Mouse (Mus musculus) liver, adult (tissue): Measurements from ENCODE around the gene Hoxb9.

Source experiments
- GATA4 ChIP-seq: IDR thresholded peaks from 2 replicates; pipeline ENCODE4 v1.6.1; 2014; ENCODE audit warnings: mild to moderate bottlenecking, low read length; ENCODE audit not compliant: insufficient replicate concordance

Hoxb9 gene

DNA sequence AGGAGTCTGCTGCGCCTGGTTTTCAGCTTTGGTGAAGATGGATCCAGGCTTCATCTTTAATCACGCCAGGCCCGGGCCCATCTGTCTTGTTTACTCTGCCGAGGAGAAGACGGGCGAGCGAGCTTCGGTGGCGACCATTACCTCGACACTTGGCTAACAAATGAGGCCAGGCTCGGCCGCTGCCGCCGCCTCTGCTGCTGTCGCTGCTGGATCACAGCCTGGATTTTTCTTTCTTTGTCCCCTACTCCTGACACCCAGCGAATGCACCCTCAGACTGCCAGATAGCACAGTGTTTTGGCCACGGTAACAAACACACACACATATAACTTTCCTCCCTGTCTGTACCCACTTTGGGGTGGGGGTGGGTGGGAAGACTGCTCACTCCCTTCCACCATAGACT, 49.4 kb downstream of the Hoxb9 start:
- no peak for TF ChIP-seq GATA4

DNA sequence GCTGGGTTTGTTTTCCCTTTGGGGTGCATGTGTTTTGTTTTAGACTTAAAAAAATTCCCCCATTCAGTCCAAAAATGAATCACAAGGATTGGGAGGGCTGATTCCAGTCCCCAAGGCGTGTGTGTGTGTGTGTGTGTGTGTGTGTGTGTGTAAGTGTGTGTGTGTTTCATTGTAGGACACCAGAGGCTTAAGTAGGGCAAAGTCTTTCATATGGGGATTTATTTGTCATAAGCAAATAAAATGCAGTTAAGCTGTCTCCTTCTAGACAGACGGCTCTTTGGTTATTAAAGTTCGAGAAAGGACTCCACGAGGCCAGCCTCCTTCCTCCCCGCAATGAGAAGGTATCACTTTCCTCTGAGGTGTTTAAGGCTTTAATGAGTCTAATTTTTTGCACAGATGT, 50.6 kb downstream of the Hoxb9 start:
- TF ChIP-seq GATA4: no peak

DNA sequence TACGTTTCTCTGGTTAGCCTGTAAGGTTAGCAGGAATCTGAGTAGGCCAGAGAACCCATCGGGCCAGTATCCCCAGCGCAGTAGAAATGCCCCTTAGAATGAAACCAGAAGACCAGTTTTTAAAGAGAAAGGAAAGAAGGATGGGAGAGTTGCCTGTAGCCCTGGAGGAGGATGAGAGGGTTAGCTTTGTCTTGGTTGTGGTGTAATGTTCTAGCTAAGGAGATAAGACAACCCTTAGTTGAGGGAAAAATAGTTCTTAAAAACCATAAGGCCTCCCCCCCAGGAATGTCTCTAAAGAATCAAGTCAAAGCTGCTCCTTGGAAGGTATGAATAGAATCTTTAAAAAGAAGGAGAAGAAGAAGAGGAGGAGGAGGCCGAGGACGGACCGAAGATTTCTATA, 51.5 kb downstream of the Hoxb9 start:
- TF ChIP-seq GATA4: no peak

DNA sequence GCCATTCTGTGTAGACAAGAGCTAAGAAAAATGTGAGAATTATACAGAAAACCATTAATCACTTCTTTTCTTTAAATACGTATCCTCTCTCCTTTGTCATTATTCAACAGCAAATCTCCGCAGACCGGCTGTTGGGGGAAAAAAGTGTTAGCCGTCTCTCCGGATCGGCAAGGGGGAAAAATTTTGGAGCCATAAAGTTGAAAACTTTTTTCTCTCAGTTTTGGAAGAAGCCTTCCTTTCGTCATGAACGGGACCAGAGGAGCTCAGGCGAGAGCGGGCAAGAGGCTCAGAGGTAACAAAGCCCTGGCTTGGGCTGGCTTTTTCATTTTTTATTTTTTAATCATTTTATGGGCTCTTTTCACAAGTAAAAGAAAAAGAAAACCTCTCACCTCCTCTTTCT, 51.9 kb downstream of the Hoxb9 start, which contains the start of gene Hoxb3:
Gene Hoxb3 (plus strand): TSS at position 173 of the 400 bp plus-strand sequence.
- no peak for TF ChIP-seq GATA4

DNA sequence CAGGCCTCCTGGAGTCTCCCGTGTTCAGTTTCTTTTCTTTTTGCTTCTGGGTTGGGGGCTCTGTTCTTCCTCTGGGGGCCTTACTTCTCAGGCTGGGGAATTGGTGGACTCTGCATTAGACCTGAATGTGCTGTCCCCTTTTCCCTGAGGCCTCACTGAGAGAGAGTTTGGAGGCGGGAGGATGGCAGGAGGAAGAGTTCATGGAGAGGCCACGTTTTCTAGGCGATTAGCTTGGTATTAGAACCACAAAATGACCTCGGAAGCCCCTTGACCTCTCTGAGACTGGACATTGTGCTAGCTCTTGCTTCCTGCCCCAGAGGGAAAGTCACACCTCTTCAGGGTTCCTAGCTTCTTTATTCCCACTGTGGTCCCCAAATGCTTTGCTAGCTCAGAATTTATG, 52.9 kb downstream of the Hoxb9 start:
- TF ChIP-seq GATA4: peak; percentile 62; the same call in 1 of the 2 replicates

DNA sequence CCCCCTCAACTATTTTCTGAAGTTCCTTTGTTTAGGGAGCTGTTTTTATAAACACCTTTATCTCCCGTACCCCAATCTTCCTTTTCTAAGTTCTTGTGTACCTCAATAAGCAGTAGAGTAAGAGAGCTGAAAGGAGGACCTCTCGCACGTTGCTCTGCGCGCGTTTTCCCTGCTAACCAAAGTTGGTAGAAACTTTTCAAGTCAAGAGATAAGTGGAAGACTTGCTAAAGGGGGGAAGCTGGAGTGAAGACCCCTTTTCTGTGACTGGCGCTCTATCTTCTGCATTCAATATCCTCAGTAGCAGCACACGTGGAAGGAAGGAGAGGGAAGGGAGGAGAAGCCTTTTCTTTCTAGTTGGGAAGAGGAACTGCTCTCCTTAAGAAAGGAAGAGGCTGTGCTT, 53.7 kb downstream of the Hoxb9 start:
- no peak for TF ChIP-seq GATA4

DNA sequence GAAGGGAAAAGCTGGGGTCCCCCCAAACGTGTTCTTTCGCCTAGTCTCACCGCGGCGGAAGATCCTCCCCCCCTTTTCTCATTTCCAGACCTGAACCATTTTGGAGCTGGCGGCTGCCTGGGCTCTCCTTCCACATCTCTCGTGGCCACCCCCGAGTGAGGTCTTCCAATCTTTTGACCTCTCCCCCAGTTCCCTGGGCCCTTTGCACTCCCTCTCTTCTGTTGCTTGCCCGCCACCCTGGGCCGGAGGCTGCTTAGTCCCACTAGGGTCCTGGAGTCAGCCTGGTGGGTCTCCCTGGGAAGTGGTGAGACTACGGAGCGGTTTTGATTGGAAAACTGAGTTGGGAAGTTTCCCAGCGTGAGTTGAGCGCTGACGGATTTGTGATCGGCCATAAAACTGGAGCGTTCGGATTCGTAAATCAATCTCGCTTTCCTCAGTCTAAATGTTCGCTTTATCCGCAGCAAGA, 54.5 kb downstream of the Hoxb9 start:
- TF ChIP-seq GATA4: no peak
